Mouse (Mus musculus) C2C12 (cell line): ENCODE measurements around the gene Otub2.

Source experiments
- MAX ChIP-seq: IDR thresholded peaks from one replicate; pipeline ENCODE4 v1.6.1; 2011; ENCODE audit warnings: mild to moderate bottlenecking, control low read depth
- MYOG ChIP-seq: IDR thresholded peaks from one replicate; pipeline ENCODE4 v1.6.1; 2011; ENCODE audit not compliant: control insufficient read depth, insufficient read length; ENCODE audit errors: extremely low read depth

- TF ChIP-seq MAX (no peak), MYOG (no peak)
Observed at GRCm38 (mm10) chr12:103376124-103376523, 12.4 kb upstream of the Otub2 start.
